Mouse (Mus musculus) left cerebral cortex, postnatal 4 days (tissue): ENCODE data around the gene Myh6. TPM values are rescaled to one million over a fixed set of nuclear protein-coding genes. Genes with fewer than 3 reads are reported as not detected.

Experiments
- DNase-seq: peaks from one replicate; pipeline ENCODE4 v3.0.0-alpha.2; 2022
- intact Hi-C: fragments of 180-260 bp; cut with DNase I; formaldehyde crosslinking; loops from one replicate; pipeline ENCODE4 v1.15.1; 2025
- total RNA-seq, 2 experiments: library from RNA; stranded (reverse); gene quantifications; 2 replicates each; pipeline ENCODE4 v1.2.3; 2021

Gene Myh6
- total RNA-seq, 2 experiments from 2014 or later = 2.7 TPM

- no peak for DNase-seq
- intact Hi-C loops = no loop called here
Observed at GRCm38 (mm10) chr14:54937361-54938182, 29.2 kb downstream of the Myh6 start.

- intact Hi-C loops = no loop called here
- DNase-seq = no peak
Observed at GRCm38 (mm10) chr14:54936831-54937160, 29.9 kb downstream of the Myh6 start.

- intact Hi-C loops = no loop called here
- peak; percentile 75 for DNase-seq
Observed at GRCm38 (mm10) chr14:54935904-54936830, 30.6 kb downstream of the Myh6 start, which contains the start of gene Cmtm5. Gene Cmtm5 (plus strand): TSS chr14:54936261.

GRCm38 (mm10) chr14:54932645-54933150, 34.0 kb downstream of the Myh6 start, which contains the start of gene Il25:
Gene Il25 (plus strand): TSS chr14:54932695.
- intact Hi-C loops = no loop called here
- DNase-seq = peak; percentile 33

GRCm38 (mm10) chr14:54930431-54930830, 36.3 kb downstream of the Myh6 start:
- peak; percentile 38 for DNase-seq
- intact Hi-C loops = no loop called here

- intact Hi-C loops = no loop called here
- no peak for DNase-seq
Observed at GRCm38 (mm10) chr14:54929801-54930200, 36.9 kb downstream of the Myh6 start.

- intact Hi-C loops = no loop called here
- no peak for DNase-seq
Observed at GRCm38 (mm10) chr14:54927296-54927695, 39.4 kb downstream of the Myh6 start.

- intact Hi-C loops = no loop called here
- peak; percentile 77 for DNase-seq
Observed at GRCm38 (mm10) chr14:54926401-54927158, 40.1 kb downstream of the Myh6 start.

GRCm38 (mm10) chr14:54925349-54926342, 41.1 kb downstream of the Myh6 start, which contains the start of gene Efs:
Gene Efs (minus strand): TSS chr14:54926126.
- peak; percentile 82 for DNase-seq
- intact Hi-C loops = no loop called here

- DNase-seq = peak; percentile 75
- intact Hi-C loops = no loop called here
Observed at GRCm38 (mm10) chr14:54924641-54925348, 41.9 kb downstream of the Myh6 start.

GRCm38 (mm10) chr14:54920076-54920685, 46.5 kb downstream of the Myh6 start:
- intact Hi-C loops = no loop called here

GRCm38 (mm10) chr14:54913343-54913742, 53.4 kb downstream of the Myh6 start:
- intact Hi-C loops = no loop called here
- no peak for DNase-seq

More at GRCm38 (mm10) chr14:54920076-54920685, 46.5 kb downstream of the Myh6 start:
- DNase-seq = no peak

GRCm38 (mm10) chr14:54912886-54913285, 53.8 kb downstream of the Myh6 start, which contains the start of gene Slc22a17:
Gene Slc22a17 (minus strand): TSS chr14:54913132.
- DNase-seq = peak; percentile 86

GRCm38 (mm10) chr14:54912109-54912850, 54.4 kb downstream of the Myh6 start:
- DNase-seq = peak; percentile 68
- intact Hi-C loops = no loop called here

More at GRCm38 (mm10) chr14:54912886-54913285, 53.8 kb downstream of the Myh6 start, which contains the start of gene Slc22a17:
- intact Hi-C loops = no loop called here

GRCm38 (mm10) chr14:54908682-54909081, 58.0 kb downstream of the Myh6 start:
- intact Hi-C loops = loop anchor here (5.0 kb wide), 1 partner anchor 189 kb away; no protein-coding TSS in a partner anchor
- no peak for DNase-seq

GRCm38 (mm10) chr14:54903641-54904040, 63.1 kb downstream of the Myh6 start:
- intact Hi-C loops = no loop called here
- no peak for DNase-seq

- intact Hi-C loops = no loop called here
- DNase-seq = peak; percentile 71
Observed at GRCm38 (mm10) chr14:54900383-54900782, 66.3 kb downstream of the Myh6 start.
